Mouse (Mus musculus): ENCODE measurements at regions not wholly inside any gene's neighbourhood (a gene's known extent, or its start where the extent isn't known, plus 50 kb on each side); places are given as distances from the start of the nearest gene placed in this dataset.

DNA sequence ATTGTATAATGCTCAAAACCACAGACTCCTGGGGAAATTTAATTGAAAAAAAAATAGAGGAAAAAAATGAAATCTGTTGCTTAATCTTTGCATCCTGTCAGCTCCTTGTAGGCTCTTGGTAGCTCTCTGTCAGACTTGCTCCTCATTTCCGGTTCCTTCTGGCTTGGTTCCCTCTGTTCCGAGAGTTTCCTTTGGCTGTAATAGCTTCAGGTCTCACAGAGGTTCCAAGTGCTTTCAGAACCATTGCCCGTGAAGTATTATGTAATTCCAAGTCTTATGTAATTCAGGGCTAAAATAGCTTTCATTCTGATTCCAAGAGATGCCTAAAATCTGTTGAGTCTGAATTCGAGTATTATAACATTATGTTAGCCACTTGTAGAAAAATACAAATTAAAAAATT lies 117.3 kb downstream of the Spry2 start:
- no peak for TF ChIP-seq EP300 (IDR thresholded peaks at IDR 0.05; ENCODE audit: insufficient read depth, low read depth, low read length)
- TF ChIP-seq CTCF (IDR thresholded peaks at IDR 0.05; ENCODE audit: low read depth, low read length) = no peak
